Mouse (Mus musculus) gastrocnemius, postnatal 25 days (tissue): ENCODE data around the gene Gdf11. TPM values are rescaled to one million over a fixed set of nuclear protein-coding genes. Genes with fewer than 3 reads are reported as not detected.

ENCODE experiments used
- total RNA-seq, 2 experiments: library from RNA; stranded (reverse); gene quantifications; 1 replicate in 1 of 2; 2 replicates in 1 of 2; pipeline ENCODE4 v1.2.3; 2021

Gene Gdf11
- total RNA-seq, 2 experiments from 2014 or later, result 3.9 to 4.1 TPM

Other genes starting within 250 kb of the Gdf11 start
- gene Ikzf4, start 245.7 kb downstream of the Gdf11 start, total RNA-seq, result 1 to 10 TPM in 1 of 2 experiments, under 1 TPM in 1; 0.35 to 1.6 TPM
- 10 to 100 TPM; 17.7 to 20.7 TPM for gene Suox, start 217.6 kb downstream of the Gdf11 start, total RNA-seq
- 10 to 100 TPM; 78.9 to 80.0 TPM for gene Rab5b, start 195.5 kb downstream of the Gdf11 start, total RNA-seq
- under 1 TPM; 0.41 to 0.70 TPM for gene Pmel, start 187.5 kb downstream of the Gdf11 start, total RNA-seq
- gene Cdk2, start 186.7 kb downstream of the Gdf11 start, total RNA-seq, result 1 to 10 TPM; 3.8 to 5.3 TPM
- 1 to 10 TPM; 8.0 to 8.3 TPM for gene Dgka, start 146.9 kb downstream of the Gdf11 start, total RNA-seq
- 1 to 10 TPM; 9.8 to 10.0 TPM for gene Pym1, start 143.8 kb downstream of the Gdf11 start, total RNA-seq
- gene Mmp19, start 100.8 kb downstream of the Gdf11 start, total RNA-seq, result 1 to 10 TPM; 1.7 to 3.6 TPM
- gene Dnajc14, start 87.7 kb downstream of the Gdf11 start, total RNA-seq, result 10 to 100 TPM; 20.7 to 21.5 TPM
- gene Tmem198b, start 87.3 kb downstream of the Gdf11 start, total RNA-seq, result 1 to 10 TPM; 3.4 to 4.2 TPM
- 10 to 100 TPM; 26.5 to 28.4 TPM for gene Sarnp, start 74.4 kb downstream of the Gdf11 start, total RNA-seq
- gene Ormdl2, start 70.1 kb downstream of the Gdf11 start, total RNA-seq, result 1 to 10 TPM; 3.1 to 3.7 TPM
- 100 to 1,000 TPM; 103 to 142 TPM for gene Cd63, start 9.3 kb upstream of the Gdf11 start, total RNA-seq
- 1 to 10 TPM; 4.3 to 4.7 TPM for gene Rdh5, start 31.2 kb upstream of the Gdf11 start, total RNA-seq
- 100 to 1,000 TPM; 152 to 165 TPM for gene Bloc1s1, start 32.3 kb upstream of the Gdf11 start, total RNA-seq
- 10 to 100 TPM; 63.5 to 67.3 TPM for gene Itga7, start 42.1 kb upstream of the Gdf11 start, total RNA-seq
- under 1 TPM in 1 of 2 experiments, not detected in 1; 0.23 TPM for gene Mettl7b, start 69.3 kb upstream of the Gdf11 start, total RNA-seq
- gene Olfr9, start 97.7 kb upstream of the Gdf11 start, total RNA-seq, result not detected
- not detected for gene Olfr763, start 119.1 kb upstream of the Gdf11 start, total RNA-seq
- not detected for gene Olfr764-ps1, start 148.2 kb upstream of the Gdf11 start, total RNA-seq
- gene Olfr765, start 158.3 kb upstream of the Gdf11 start, total RNA-seq, result not detected
- not detected for gene Olfr766-ps1, start 177.3 kb upstream of the Gdf11 start, total RNA-seq
- gene Olfr767, start 191.2 kb upstream of the Gdf11 start, total RNA-seq, result not detected
- gene Olfr768, start 207.7 kb upstream of the Gdf11 start, total RNA-seq, result not detected
- gene Olfr769, start 226.1 kb upstream of the Gdf11 start, total RNA-seq, result not detected
- not detected for gene Olfr770, start 247.3 kb upstream of the Gdf11 start, total RNA-seq